Mouse (Mus musculus) forebrain, embryonic 13.5 days (tissue): ENCODE data around the gene Gm10300. TPM values are rescaled to one million over a fixed set of nuclear protein-coding genes. Genes with fewer than 3 reads are reported as not detected.
A peak's percentile ranks its signal among the peaks of the same experiment; 100 is the strongest.

Experiments used
- ATAC-seq: fragments of 200-750 bp; cut with Nextera tagmentation; 2 replicates; pipeline ENCODE4 v1.8.0; 2017
- H3K27ac ChIP-seq: fragments of 300-500 bp; sonication (generic); 2 replicates; pipeline ENCODE4 v1.5.1; 2015; ENCODE audit warnings: inconsistent platforms, mild to moderate bottlenecking, moderate library complexity
- H3K27me3 ChIP-seq: fragments of 300-500 bp; sonication (generic); 2 replicates; pipeline ENCODE4 v1.6.1; 2015; ENCODE audit warnings: mild to moderate bottlenecking, inconsistent platforms
- H3K36me3 ChIP-seq: fragments of 300-500 bp; sonication (generic); 2 replicates; pipeline ENCODE4 v1.6.1; 2015; ENCODE audit warnings: mild to moderate bottlenecking, inconsistent platforms; ENCODE audit not compliant: poor library complexity, severe bottlenecking
- H3K4me1 ChIP-seq: fragments of 300-500 bp; sonication (generic); 2 replicates; pipeline ENCODE4 v1.6.1; 2015; ENCODE audit warnings: inconsistent platforms
- H3K4me2 ChIP-seq: fragments of 300-500 bp; sonication (generic); 2 replicates; pipeline ENCODE4 v1.6.1; 2015; ENCODE audit warnings: inconsistent platforms, mild to moderate bottlenecking, moderate library complexity
- H3K4me3 ChIP-seq: fragments of 300-500 bp; sonication (generic); 2 replicates; pipeline ENCODE4 v1.5.1; 2015; ENCODE audit warnings: mild to moderate bottlenecking, inconsistent platforms
- H3K9ac ChIP-seq: fragments of 300-500 bp; sonication (generic); 2 replicates; pipeline ENCODE4 v1.6.1; 2015; ENCODE audit warnings: mild to moderate bottlenecking, inconsistent platforms
- H3K9me3 ChIP-seq: fragments of 300-500 bp; sonication (generic); replicated peaks from 2 replicates; pipeline ENCODE4 v1.6.1; 2016; ENCODE audit warnings: inconsistent platforms
- WGBS: fragments of 180-500 bp; shearing (Covaris S2); methylation state at CpG from one replicate; pipeline ENCODE4 v1.1.7; 2015; 5-methylcytosine and 5-hydroxymethylcytosine counted together
- polyA plus RNA-seq: library from polyadenylated mRNA; unstranded; fragments of >200 nt; fragmentation: Nextera tagmentation; extraction: Ambion mirVana; gene quantifications from 2 replicates; pipeline ENCODE4 v1.2.1, GENCODE M21; 2015

Gm10300 gene
- not detected in 2 replicates for polyA plus RNA-seq

GRCm38 (mm10) chr4:132074077-132074932 lies at the start of gene Gm10300:
Gm10300 (plus strand) TSS chr4:132074697.
- no peak within 1 kb of the TSS for H3K27ac ChIP-seq

GRCm38 (mm10) chr4:132025264-132025663 lies 49.2 kb upstream of the Gm10300 start:
- Histone ChIP-seq H3K27ac (no peak overlapping the region), H3K36me3 (peaks cover 4% of the 10 kb centered on the region; the same call in 1 of the 2 replicates), H3K4me2 (no peak overlapping the region), H3K4me3 (no peak overlapping the region), H3K4me1 (peaks cover 11% of the 10 kb centered on the region), H3K27me3 (peaks cover 51% of the 10 kb centered on the region), H3K9ac (no peak overlapping the region), H3K9me3 (0 out of 2 replicates have a peak, but pooled peaks cover 6% of the 10 kb centered on the region)
- 44% methylated on average over 2 of the region's 2 CpGs for WGBS
- ATAC-seq = no peak

More at GRCm38 (mm10) chr4:132074077-132074932, at the start of gene Gm10300:
- Histone ChIP-seq H3K27me3 (peaks cover 85% of the 10 kb centered on the region), H3K4me2 (peak within 1 kb of the TSS; percentile 97), H3K36me3 (no peaks in the 10 kb centered on the region), H3K4me1 (peaks cover 27% of the 10 kb centered on the region), H3K9me3 (no peaks in the 10 kb centered on the region), H3K9ac (peak within 1 kb of the TSS; percentile 68), H3K4me3 (peak within 1 kb of the TSS; percentile 53)
- under 1% methylated on average over 42 of the region's 42 CpGs for WGBS
- peak; percentile 22; the same call in 1 of the 2 replicates for ATAC-seq

- ATAC-seq = peak; percentile 87
- Histone ChIP-seq H3K9ac (no peak overlapping the region), H3K4me3 (no peak overlapping the region), H3K27me3 (peaks cover 55% of the 10 kb centered on the region), H3K36me3 (peaks cover 4% of the 10 kb centered on the region; the same call in 1 of the 2 replicates), H3K27ac (no peak overlapping the region), H3K4me2 (no peak overlapping the region), H3K9me3 (0 out of 2 replicates have a peak, but pooled peaks cover 6% of the 10 kb centered on the region), H3K4me1 (peaks cover 11% of the 10 kb centered on the region)
- WGBS = 16% methylated on average over 5 of the region's 5 CpGs
Measured at GRCm38 (mm10) chr4:132025738-132026527, 48.6 kb upstream of the Gm10300 start.

- Histone ChIP-seq H3K4me3 (no peak overlapping the region), H3K4me1 (peaks cover 20% of the 10 kb centered on the region), H3K27ac (no peak overlapping the region), H3K9me3 (0 out of 2 replicates have a peak, but pooled peaks cover 6% of the 10 kb centered on the region), H3K9ac (no peak overlapping the region), H3K36me3 (peaks cover 4% of the 10 kb centered on the region; the same call in 1 of the 2 replicates), H3K4me2 (no peak overlapping the region), H3K27me3 (peaks cover 62% of the 10 kb centered on the region)
- 83% methylated on average over 6 of the region's 6 CpGs for WGBS
- no peak for ATAC-seq
Measured at GRCm38 (mm10) chr4:132027167-132027566, 47.3 kb upstream of the Gm10300 start.

- no peak for ATAC-seq
- H3K27me3 ChIP-seq = peaks cover 64% of the 10 kb centered on the region
- peaks cover 20% of the 10 kb centered on the region for H3K4me1 ChIP-seq
- no peak overlapping the region for H3K9ac ChIP-seq
- no peak overlapping the region for H3K4me2 ChIP-seq
- no peak overlapping the region for H3K27ac ChIP-seq
- no peak overlapping the region for H3K4me3 ChIP-seq
- H3K9me3 ChIP-seq = 0 out of 2 replicates have a peak, but pooled peaks cover 2% of the 10 kb centered on the region
- H3K36me3 ChIP-seq = no peaks in the 10 kb centered on the region
- WGBS = 96% methylated on average over 1 of the region's 1 CpGs
Measured at GRCm38 (mm10) chr4:132027806-132028205, 46.7 kb upstream of the Gm10300 start.

GRCm38 (mm10) chr4:132029851-132030741 lies 44.4 kb upstream of the Gm10300 start:
- Histone ChIP-seq H3K4me1 (peaks cover 30% of the 10 kb centered on the region), H3K9ac (no peak overlapping the region), H3K4me2 (no peak overlapping the region), H3K27me3 (peaks cover 52% of the 10 kb centered on the region), H3K36me3 (no peaks in the 10 kb centered on the region), H3K9me3 (no peaks in the 10 kb centered on the region), H3K27ac (no peak overlapping the region), H3K4me3 (no peak overlapping the region)
- ATAC-seq = no peak
- 69% methylated on average over 10 of the region's 10 CpGs for WGBS

GRCm38 (mm10) chr4:132033183-132033582 lies 41.3 kb upstream of the Gm10300 start:
- H3K27me3 ChIP-seq = peaks cover 42% of the 10 kb centered on the region
- no peak overlapping the region for H3K27ac ChIP-seq
- H3K9ac ChIP-seq = no peak overlapping the region
- no peak for ATAC-seq
- no peaks in the 10 kb centered on the region for H3K9me3 ChIP-seq
- H3K4me3 ChIP-seq = no peak overlapping the region
- H3K4me1 ChIP-seq = peaks cover 40% of the 10 kb centered on the region
- H3K4me2 ChIP-seq = no peak overlapping the region
- no peaks in the 10 kb centered on the region for H3K36me3 ChIP-seq
- 76% methylated on average over 1 of the region's 1 CpGs for WGBS

- ATAC-seq = peak; percentile 88
- Histone ChIP-seq H3K27me3 (peaks cover 33% of the 10 kb centered on the region), H3K27ac (peak overlapping the region; percentile 44; the same call in 1 of the 2 replicates), H3K4me2 (no peak overlapping the region), H3K4me3 (no peak overlapping the region), H3K9me3 (no peaks in the 10 kb centered on the region), H3K4me1 (peaks cover 46% of the 10 kb centered on the region), H3K36me3 (no peaks in the 10 kb centered on the region), H3K9ac (no peak overlapping the region; the same call in 1 of the 2 replicates)
- WGBS = 8% methylated on average over 2 of the region's 2 CpGs
Measured at GRCm38 (mm10) chr4:132034242-132034641, 40.3 kb upstream of the Gm10300 start.

GRCm38 (mm10) chr4:132037137-132037536 lies 37.4 kb upstream of the Gm10300 start:
- Histone ChIP-seq H3K4me1 (peaks cover 44% of the 10 kb centered on the region), H3K4me3 (no peak overlapping the region), H3K36me3 (no peaks in the 10 kb centered on the region), H3K9ac (no peak overlapping the region), H3K27me3 (peaks cover 12% of the 10 kb centered on the region), H3K27ac (no peak overlapping the region), H3K4me2 (no peak overlapping the region), H3K9me3 (no peaks in the 10 kb centered on the region)
- 93% methylated on average over 5 of the region's 5 CpGs for WGBS
- no peak for ATAC-seq

GRCm38 (mm10) chr4:132037991-132038390 lies 36.5 kb upstream of the Gm10300 start:
- WGBS = 36% methylated on average over 7 of the region's 7 CpGs

GRCm38 (mm10) chr4:132038809-132039208 lies 35.7 kb upstream of the Gm10300 start:
- no peak overlapping the region for H3K4me2 ChIP-seq
- H3K9ac ChIP-seq = no peak overlapping the region
- H3K4me3 ChIP-seq = no peak overlapping the region
- peaks cover 8% of the 10 kb centered on the region for H3K27me3 ChIP-seq
- 94% methylated on average over 2 of the region's 2 CpGs for WGBS
- H3K36me3 ChIP-seq = no peaks in the 10 kb centered on the region
- H3K27ac ChIP-seq = no peak overlapping the region
- no peak for ATAC-seq
- no peaks in the 10 kb centered on the region for H3K9me3 ChIP-seq
- H3K4me1 ChIP-seq = peaks cover 44% of the 10 kb centered on the region

More at GRCm38 (mm10) chr4:132037991-132038390, 36.5 kb upstream of the Gm10300 start:
- Histone ChIP-seq H3K4me1 (peaks cover 49% of the 10 kb centered on the region), H3K9me3 (no peaks in the 10 kb centered on the region), H3K9ac (no peak overlapping the region), H3K27me3 (peaks cover 8% of the 10 kb centered on the region), H3K36me3 (no peaks in the 10 kb centered on the region), H3K27ac (no peak overlapping the region), H3K4me3 (no peak overlapping the region), H3K4me2 (no peak overlapping the region)
- no peak for ATAC-seq
